Mouse (Mus musculus): ENCODE results near the gene Zmiz2.
A peak's percentile ranks its signal among the peaks of the same experiment; 100 is the strongest.

DNA sequence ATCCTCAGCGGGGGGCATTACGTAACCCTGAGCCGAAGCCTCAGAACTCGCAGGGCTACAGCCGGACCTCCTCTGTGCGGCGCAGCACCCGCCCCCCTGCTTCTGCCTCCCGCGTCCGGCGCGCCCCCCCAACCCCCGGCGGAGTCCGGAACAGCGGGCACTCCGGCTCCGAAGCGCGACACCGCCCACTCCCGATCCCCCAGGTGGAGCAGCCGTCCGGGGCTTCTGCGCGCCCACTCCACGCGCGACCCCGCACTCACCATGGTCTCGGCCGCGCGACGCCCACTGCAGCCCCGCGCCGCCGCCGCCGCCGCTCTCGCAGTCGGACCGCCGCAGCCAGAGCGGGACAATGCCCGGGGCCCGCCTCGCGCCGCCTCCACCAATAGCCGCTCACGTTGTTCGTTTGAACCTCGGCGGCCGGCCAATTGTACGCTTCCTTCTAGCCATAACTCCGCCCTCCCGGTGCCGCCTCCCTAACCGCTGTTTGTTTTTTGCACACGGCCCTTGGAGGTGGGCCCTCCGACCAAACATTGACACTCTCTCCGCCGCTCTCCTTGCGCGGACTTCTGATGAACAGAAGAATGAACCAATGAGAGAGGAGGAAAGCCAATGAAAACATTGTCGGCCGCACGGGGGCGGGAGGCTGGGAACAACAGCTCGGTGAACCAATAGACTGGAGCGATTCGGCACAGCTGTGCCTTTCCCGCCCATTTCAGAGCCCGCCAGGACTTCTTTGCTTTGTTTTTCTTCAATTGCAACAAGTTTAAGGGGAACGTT lies 55.4 kb downstream of the Zmiz2 start, which contains the start of gene H2afv:
- TF ChIP-seq CTCF (IDR thresholded peaks at IDR 0.05; ENCODE audit: control insufficient read depth, insufficient read depth, insufficient read length), result no peak
- peak; percentile 86 for TF ChIP-seq MAX (IDR thresholded peaks at IDR 0.05)
- peak; percentile 17 for TF ChIP-seq USF1 (IDR thresholded peaks at IDR 0.05; ENCODE audit: low read depth)
- no peak for TF ChIP-seq FOSL1 (IDR thresholded peaks at IDR 0.05; ENCODE audit: insufficient read depth, low read length, poor library complexity, severe bottlenecking)

Measured in C2C12 (cell line).